Mouse (Mus musculus) heart, adult 11 months (tissue): ENCODE results near the gene Slc24a4.

ENCODE experiments used
- DNase-seq: peaks from one replicate; pipeline ENCODE4 v3.0.0; 2022

The Slc24a4 gene

DNA sequence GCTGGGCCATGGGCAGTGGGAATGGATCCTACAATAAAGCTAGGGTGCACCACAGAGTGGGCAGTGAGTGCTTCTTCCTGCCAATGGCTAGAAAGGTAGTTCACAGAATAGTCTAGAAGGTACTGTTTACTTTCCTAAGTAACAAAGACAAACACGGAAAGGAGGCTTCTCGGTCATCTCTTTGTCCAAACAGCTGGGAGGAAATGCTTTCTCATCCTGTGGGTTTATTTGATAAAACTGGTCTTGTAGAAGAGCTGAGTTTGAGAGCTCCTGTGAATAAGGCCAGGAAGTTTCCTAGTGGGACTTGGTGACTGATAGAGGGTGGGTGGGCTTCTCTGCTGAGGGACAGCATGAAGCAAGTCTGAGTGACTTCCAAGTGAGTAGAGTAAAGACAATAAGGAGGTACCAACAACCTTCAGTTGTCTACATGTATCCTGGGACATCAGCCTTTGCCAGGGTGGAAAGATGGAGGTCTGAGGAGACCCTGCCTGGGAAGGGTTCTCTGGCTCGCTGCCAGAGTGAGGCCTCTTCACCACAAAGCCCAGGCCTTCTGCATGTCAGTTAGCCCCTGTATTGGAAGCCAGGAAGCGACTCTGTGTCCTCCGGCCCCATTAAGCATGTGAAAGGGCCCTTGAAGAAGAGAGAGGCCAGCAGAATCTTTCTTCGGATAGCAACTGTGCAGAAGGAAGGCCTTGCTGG is 159.5 kb downstream of the Slc24a4 start:
- DNase-seq, result peak; percentile 90

DNA sequence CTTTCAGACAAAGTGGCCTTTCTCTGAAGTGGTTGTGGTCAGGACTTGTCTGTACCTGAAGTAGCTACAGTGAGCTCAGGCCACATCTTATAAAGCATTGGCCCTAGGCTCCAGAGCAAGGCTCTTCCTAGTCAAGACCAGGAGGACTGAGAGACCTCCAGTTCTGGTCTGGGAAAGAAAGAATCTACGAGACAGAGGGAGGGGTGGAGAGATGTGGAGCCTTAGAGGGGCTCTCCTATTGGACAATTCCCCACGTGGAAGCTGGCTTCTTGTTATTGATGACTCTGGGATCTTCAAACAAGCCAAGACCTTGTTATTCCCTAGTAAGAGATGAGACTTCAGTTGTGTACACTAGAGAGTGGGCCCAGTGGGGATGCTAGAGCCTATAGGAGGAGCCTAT is 160.3 kb downstream of the Slc24a4 start:
- DNase-seq, result peak; percentile 84

DNA sequence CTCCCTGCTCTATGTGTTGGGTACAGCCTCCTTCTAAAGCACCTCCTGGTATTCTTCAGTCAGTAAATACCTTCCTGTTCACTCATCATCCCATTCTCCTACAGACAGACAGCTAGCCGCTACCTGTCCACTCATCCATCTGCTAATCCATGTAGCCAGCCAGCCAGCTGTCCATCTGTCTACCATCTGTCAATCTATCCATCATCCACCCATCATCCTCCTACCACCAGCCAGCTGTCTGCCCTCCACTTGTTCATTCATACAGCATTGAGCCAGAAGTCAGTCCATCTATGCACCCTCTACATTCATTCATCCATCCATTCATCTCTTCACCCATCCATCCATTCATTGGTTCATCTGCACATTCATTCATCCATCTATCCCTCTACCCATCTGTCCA is 161.0 kb downstream of the Slc24a4 start:
- no peak for DNase-seq

DNA sequence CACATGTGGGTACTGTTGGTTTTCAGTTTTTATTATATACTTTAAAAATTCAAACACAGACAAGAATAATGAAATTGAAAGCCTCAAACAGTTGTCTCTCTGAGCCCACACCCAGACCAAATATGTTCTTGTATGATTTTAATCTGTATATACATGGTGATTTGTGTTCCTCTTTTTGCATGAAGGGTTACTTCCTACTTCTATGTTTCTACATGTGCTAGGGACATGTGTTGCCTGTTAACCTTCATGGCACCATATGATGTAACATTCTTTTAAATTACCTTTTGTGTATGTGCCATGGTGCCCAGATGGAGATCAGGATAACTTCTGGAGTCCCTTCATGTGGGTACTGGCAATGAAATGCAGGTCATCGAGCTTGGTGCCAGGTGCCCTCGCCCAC is 162.1 kb downstream of the Slc24a4 start:
- DNase-seq, result no peak

- no peak for DNase-seq
Observed at GRCm38 (mm10) chr12:102291686-102292085, 163.2 kb downstream of the Slc24a4 start.

DNA sequence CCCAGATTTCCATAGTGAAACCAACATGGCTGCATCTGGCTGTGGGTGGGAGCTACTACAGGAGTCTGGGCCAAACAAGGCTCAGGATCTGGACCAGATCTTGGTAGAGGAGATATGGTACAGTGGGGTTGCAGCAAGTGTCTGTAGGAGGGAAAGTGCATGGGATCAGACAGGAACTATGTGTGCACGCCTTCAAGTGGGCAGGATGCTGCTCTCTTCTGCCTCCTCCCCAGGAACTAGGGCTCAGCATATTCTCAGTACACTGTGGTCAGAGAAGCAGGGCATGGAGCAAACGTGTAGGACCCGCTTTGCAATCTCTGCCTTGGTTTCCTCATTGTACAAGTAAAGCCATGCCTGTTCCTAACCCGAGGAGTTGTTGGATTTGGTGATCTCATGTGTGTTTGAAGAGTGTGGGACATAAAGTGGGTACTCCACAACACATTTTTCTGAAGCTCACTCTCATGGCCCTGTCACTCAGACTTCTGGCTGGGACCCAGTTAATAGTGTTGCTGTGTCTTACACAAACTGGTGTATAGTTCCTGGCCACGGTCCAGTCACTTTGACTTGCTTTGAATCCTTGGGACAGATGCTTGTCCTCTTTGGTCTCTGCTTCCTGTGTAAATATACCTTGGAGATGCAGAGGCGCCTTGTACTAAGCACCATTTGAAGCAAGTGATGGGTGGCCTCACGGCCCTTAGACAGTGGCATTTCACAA is 164.1 kb downstream of the Slc24a4 start:
- no peak for DNase-seq

GRCm38 (mm10) chr12:102294634-102295033 is 166.1 kb downstream of the Slc24a4 start:
- peak; percentile 66 for DNase-seq

GRCm38 (mm10) chr12:102295230-102295629 is 166.7 kb downstream of the Slc24a4 start:
- peak; percentile 93 for DNase-seq

- DNase-seq, result peak; percentile 86
Observed at GRCm38 (mm10) chr12:102295662-102296061, 167.1 kb downstream of the Slc24a4 start.

GRCm38 (mm10) chr12:102296361-102296760 is 167.8 kb downstream of the Slc24a4 start:
- peak; percentile 80 for DNase-seq

DNA sequence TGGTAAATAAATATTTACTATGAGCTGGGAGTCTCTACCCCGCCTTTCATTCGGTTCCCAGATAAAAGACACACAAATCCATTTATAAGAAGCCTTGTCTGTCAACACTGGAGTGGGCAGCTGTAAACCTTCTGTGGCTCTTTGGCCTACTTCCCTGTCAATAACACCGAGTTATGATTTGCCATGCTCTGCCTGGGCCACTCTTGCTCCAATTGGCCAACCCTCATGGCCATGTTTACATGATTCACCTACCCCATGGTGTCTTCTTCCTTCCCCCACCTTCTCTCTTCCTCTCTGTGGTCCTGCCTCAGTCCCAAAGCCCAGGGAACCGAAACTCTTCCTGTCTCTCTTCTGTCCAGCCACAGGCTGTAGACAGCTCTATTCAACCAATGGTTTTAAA is 168.4 kb downstream of the Slc24a4 start:
- DNase-seq, result peak; percentile 93

DNA sequence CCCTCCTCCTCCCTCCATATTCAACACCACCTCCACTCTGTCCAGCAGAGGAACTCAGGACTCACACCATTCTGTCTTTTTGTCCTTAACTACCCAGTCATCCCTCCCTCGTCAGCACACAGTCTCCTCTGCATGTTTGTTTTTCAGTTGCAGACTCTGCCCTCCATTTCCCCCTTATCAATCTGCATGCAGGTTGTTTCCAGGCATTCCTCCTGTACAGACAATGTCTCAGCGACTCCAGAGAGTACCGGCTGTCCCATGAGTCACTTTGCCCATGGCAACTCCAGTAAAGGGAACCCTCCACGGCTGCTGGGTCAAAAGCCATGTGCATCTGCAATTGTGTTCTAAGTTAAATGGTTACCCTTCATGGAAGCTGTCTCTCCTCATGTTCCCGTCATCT is 170.7 kb downstream of the Slc24a4 start:
- DNase-seq, result peak; percentile 82

- peak; percentile 85 for DNase-seq
Observed at GRCm38 (mm10) chr12:102301585-102301984, 173.1 kb downstream of the Slc24a4 start.

DNA sequence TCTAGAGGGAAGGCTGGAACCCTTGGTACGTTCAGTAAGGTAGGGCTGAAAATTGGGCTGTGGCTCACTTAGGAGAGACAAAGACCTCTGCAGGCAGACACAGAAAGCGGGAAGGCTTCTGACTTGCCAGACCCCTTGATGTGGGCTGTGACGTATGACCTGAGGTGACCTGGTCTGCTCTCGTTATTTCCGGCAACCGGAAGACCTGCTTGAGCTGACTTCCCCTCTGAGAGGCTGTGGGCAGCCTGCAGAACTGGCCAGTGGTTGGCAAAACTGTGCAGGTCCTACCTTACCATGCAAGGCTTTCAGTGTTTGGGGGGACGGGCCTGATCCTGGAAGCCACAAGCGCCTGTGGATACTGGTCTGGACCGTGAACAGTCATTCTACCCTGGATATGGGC is 173.8 kb downstream of the Slc24a4 start:
- peak; percentile 98 for DNase-seq

DNA sequence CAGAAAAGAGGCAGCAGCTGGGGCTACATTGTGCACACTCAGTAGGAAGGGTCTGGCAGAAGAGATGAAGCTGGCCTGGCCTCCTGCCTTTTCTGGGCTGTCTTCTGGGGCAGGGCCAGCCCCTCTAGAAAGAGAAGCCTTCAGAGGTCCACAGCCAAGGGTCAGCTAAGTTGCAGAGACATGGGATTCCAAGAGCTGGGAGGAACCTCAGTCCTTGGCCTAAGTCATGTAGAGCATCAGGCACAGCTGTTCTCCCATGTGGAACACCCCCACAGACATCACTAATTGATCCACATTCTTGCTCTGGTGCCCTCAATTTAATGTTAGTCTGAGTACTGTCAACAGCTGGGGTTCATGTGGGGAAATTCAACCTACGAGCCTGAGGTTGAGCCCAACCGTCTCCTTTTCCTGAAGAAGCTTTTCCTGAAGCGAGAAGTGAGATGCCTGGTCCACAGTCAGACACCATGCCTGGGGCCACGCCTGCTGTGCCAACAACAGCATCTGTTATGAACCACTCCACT is 174.4 kb downstream of the Slc24a4 start:
- peak; percentile 96 for DNase-seq

DNA sequence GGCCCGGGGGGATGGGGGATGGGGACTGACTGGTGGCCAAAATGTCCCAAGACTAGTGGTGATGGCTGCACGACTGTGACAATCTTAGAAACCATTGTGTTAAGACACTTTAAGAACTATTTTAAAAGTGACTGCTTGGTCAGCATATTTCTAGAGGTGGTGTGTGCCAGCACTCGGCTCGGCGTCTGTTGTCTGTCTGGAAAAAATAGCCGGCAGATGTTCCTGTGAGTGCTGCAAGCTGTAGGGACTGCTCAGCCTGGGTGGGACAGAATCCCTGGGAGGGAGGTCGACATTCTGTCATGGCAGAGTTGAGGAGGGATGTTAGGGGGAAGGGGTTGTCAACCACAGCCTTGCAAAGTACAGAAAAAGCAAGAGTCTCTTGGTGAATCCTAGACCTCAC is 175.3 kb downstream of the Slc24a4 start:
- no peak for DNase-seq

DNA sequence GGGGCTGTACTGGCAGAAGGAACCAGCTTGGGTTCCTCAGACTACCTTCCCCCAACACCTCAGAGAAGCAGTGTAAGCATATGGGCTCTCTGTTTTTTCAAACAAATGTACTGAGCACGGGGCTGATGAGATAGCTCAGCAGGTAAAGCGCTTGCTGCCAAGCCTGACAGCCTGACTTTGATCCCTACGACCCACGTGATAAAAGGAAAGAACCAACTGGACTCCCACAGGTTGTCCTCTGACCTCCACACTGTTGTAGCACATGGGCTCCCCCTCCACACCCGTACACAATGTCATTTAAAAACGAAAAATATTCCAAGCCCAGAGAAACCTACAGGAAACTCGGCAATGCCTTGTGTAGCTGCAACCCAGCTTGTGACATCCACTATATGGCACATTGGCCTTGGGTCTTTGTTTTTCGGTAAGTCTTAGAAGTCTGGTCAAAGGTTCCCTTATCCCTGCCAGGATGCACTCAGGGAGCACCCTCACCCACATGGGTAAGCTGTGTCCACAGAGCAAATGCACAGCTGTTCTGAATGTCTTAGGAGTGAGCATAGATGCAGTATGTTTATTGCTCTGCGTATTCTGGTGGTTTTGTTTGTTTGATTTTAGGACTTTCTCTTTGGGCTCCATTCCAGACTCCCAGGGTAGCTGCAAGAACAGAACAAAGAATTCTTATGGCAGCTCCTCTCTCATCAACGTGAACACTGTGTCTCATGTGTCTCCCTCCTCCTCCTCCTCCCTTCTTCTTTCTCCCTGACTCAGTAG is 176.7 kb downstream of the Slc24a4 start:
- no peak for DNase-seq

GRCm38 (mm10) chr12:102308001-102308456 is 179.5 kb downstream of the Slc24a4 start:
- peak; percentile 97 for DNase-seq

DNA sequence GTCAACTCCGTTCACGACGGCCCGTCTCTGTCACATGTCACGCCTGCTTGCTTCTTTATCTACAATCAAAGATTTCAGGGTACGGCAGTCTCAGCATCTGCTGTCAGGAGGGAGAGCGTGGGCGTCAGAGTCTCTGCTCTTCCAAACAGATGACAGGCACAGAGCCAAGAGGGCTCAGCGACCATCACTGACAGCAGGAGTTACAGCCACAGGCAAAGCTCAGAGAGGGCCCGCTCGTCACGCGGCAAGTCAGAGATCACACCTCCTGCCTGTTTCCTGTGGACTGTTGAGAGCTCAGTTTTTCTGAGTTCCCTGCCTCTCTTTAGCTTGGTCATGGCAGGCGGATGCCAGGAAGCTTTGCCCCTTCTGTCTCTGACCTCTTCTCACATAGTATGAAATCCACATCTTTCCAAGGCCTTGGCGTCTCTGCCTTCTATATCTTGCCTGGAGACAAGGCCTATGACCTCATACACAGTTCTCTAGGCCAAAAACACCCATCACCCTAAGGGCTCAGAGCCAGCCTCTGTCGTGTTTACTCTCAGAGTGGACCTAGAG is 180.0 kb downstream of the Slc24a4 start:
- peak; percentile 97 for DNase-seq

- DNase-seq, result no peak
Observed at GRCm38 (mm10) chr12:102309099-102309799, 180.7 kb downstream of the Slc24a4 start.

DNA sequence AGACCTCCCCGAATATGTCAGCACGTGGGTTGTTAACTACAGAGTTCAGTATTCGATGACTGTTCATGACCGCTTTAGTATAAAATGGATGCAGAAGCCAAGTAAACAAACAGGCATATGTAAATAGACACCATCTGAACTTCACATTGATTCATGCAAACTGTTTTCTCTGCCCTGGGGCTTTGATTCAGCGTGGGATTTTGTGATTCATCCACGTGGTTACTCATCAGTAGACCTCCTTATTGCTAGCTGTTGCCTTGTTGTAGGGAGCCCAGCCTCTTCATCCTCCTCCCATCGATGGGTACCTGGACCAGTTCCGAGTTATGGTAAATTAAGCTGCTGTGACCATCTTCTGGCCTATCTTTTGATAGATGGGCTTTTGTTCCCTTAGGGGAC is 181.3 kb downstream of the Slc24a4 start:
- no peak for DNase-seq

GRCm38 (mm10) chr12:102310261-102310660 is 181.7 kb downstream of the Slc24a4 start:
- DNase-seq, result no peak
